Mouse (Mus musculus) MEL (cell line): Measurements from ENCODE around the gene Olfr1098. TPM values are rescaled to one million over a fixed set of nuclear protein-coding genes. Genes with fewer than 3 reads are reported as not detected.

ENCODE experiments used
- DNase-seq: peaks from one replicate; pipeline ENCODE4 v3.0.0; 2011; ENCODE audit warnings: low read depth, low spot score
- H3K27ac ChIP-seq: 2 replicates; pipeline ENCODE4 v1.5.1; 2012; ENCODE audit warnings: low read depth, mild to moderate bottlenecking, control low read depth, low read length, moderate library complexity; ENCODE audit not compliant: control insufficient read depth
- H3K27me3 ChIP-seq, 2 experiments: fragments of 150-350 bp in 1 of 2; sonication (generic) in 1 of 2; 2 replicates each; pipeline ENCODE4 v1.6.1; 2012; ENCODE audit warnings: low read length in 2 of 2, mild to moderate bottlenecking in 2 of 2, improper control_type of control experiment in 1 of 2, moderate library complexity in 1 of 2; ENCODE audit not compliant: insufficient read depth in 2 of 2, control insufficient read depth in 1 of 2
- H3K36me3 ChIP-seq, 2 experiments: 2 replicates each; pipeline ENCODE4 v1.6.1; 2012 to 2014; ENCODE audit warnings: low read length in 2 of 2, improper control_type of control experiment in 1 of 2, inconsistent platforms in 1 of 2, mild to moderate bottlenecking in 1 of 2; ENCODE audit not compliant: insufficient read depth in 2 of 2, control insufficient read depth in 1 of 2
- H3K4me1 ChIP-seq, 2 experiments: fragments of 150-350 bp in 1 of 2; sonication (generic) in 1 of 2; 2 replicates each; pipeline ENCODE4 v1.6.1; 2012; ENCODE audit warnings: low read length in 2 of 2, improper control_type of control experiment in 1 of 2, mild to moderate bottlenecking in 1 of 2; ENCODE audit not compliant: insufficient read depth in 2 of 2, control insufficient read depth in 1 of 2
- H3K4me3 ChIP-seq, 2 experiments: fragments of 150-350 bp in 1 of 2; sonication (generic) in 1 of 2; 2 replicates each; pipeline ENCODE4 v1.5.1; 2012; ENCODE audit warnings: low read depth in 2 of 2, low read length in 2 of 2, mild to moderate bottlenecking in 2 of 2, moderate library complexity in 2 of 2, control low read depth in 1 of 2, improper control_type of control experiment in 1 of 2; ENCODE audit not compliant: control insufficient read depth in 1 of 2, insufficient read depth in 1 of 2
- H3K79me2 ChIP-seq: 2 replicates; pipeline ENCODE4 v1.6.1; 2012; ENCODE audit warnings: mild to moderate bottlenecking, low read length, moderate library complexity; ENCODE audit not compliant: control insufficient read depth, poor library complexity, insufficient read depth
- H3K9ac ChIP-seq: 2 replicates; pipeline ENCODE4 v1.6.1; 2012; ENCODE audit warnings: low read depth, mild to moderate bottlenecking, control low read depth, low read length, moderate library complexity; ENCODE audit not compliant: control insufficient read depth, poor library complexity, severe bottlenecking
- H3K9me3 ChIP-seq: fragments of 150-350 bp; sonication (generic); replicated peaks from 2 replicates; pipeline ENCODE4 v1.6.1; 2012; ENCODE audit warnings: mild to moderate bottlenecking, low read length, improper control_type of control experiment, moderate library complexity; ENCODE audit not compliant: insufficient read depth
- BHLHE40 ChIP-seq: IDR thresholded peaks from 2 replicates; pipeline ENCODE4 v1.6.1; 2012; ENCODE audit warnings: low read depth, mild to moderate bottlenecking, inconsistent platforms, low read length, improper control_type of control experiment, borderline replicate concordance
- CHD1 ChIP-seq: IDR thresholded peaks from 2 replicates; pipeline ENCODE4 v1.6.1; 2012; ENCODE audit warnings: low read depth, mild to moderate bottlenecking, inconsistent platforms, low read length, improper control_type of control experiment
- EP300 ChIP-seq, 2 experiments: IDR thresholded peaks; 2 replicates each; pipeline ENCODE4 v1.6.1; 2011; ENCODE audit warnings: improper control_type of control experiment in 2 of 2, low read length in 2 of 2, low read depth in 1 of 2, mild to moderate bottlenecking in 1 of 2
- GABPA ChIP-seq: IDR thresholded peaks from 2 replicates; pipeline ENCODE4 v1.6.1; 2012; ENCODE audit warnings: low read depth, mild to moderate bottlenecking, inconsistent platforms, low read length, improper control_type of control experiment, moderate library complexity
- GATA1 ChIP-seq: IDR thresholded peaks from 2 replicates; pipeline ENCODE4 v1.6.1; 2011; ENCODE audit warnings: low read depth, low read length, improper control_type of control experiment
- HCFC1 ChIP-seq: IDR thresholded peaks from 2 replicates; pipeline ENCODE4 v1.6.1; 2012; ENCODE audit warnings: low read depth, mild to moderate bottlenecking, inconsistent platforms, low read length, improper control_type of control experiment, moderate library complexity
- JUND ChIP-seq: IDR thresholded peaks from 2 replicates; pipeline ENCODE4 v1.6.1; 2011; ENCODE audit warnings: low read depth, mild to moderate bottlenecking, improper control_type of control experiment, low read length
- MAFK ChIP-seq: IDR thresholded peaks from 2 replicates; pipeline ENCODE4 v1.6.1; 2011; ENCODE audit warnings: low read depth, mild to moderate bottlenecking, low read length, improper control_type of control experiment, borderline replicate concordance
- MAX ChIP-seq: IDR thresholded peaks from 2 replicates; pipeline ENCODE4 v1.6.1; 2011; ENCODE audit warnings: low read length, improper control_type of control experiment
- MAZ ChIP-seq: IDR thresholded peaks from 2 replicates; pipeline ENCODE4 v1.6.1; 2012; ENCODE audit warnings: low read depth, mild to moderate bottlenecking, inconsistent platforms, low read length, improper control_type of control experiment
- MXI1 ChIP-seq: IDR thresholded peaks from 2 replicates; pipeline ENCODE4 v1.6.1; 2011; ENCODE audit warnings: mild to moderate bottlenecking, low read depth, low read length, improper control_type of control experiment
- MYB ChIP-seq: IDR thresholded peaks from 2 replicates; pipeline ENCODE4 v1.6.1; 2011; ENCODE audit warnings: mild to moderate bottlenecking, low read depth, low read length, improper control_type of control experiment
- NELFE ChIP-seq: IDR thresholded peaks from 2 replicates; pipeline ENCODE4 v1.6.1; 2011; ENCODE audit warnings: low read depth, low read length, improper control_type of control experiment
- NRF1 ChIP-seq: IDR thresholded peaks from 2 replicates; pipeline ENCODE4 v1.6.1; 2014; ENCODE audit warnings: low read depth, mild to moderate bottlenecking, inconsistent platforms, low read length, improper control_type of control experiment, moderate library complexity; ENCODE audit not compliant: poor library complexity, insufficient read depth, severe bottlenecking
- POLR2AphosphoS2 ChIP-seq: IDR thresholded peaks from 2 replicates; pipeline ENCODE4 v1.6.1; 2011; ENCODE audit warnings: low read length, improper control_type of control experiment
- POLR2AphosphoS5 ChIP-seq: IDR thresholded peaks from 2 replicates; pipeline ENCODE4 v1.6.1; 2012; ENCODE audit warnings: low read depth, borderline replicate concordance, mild to moderate bottlenecking, inconsistent platforms, low read length, moderate library complexity, mixed read lengths
- RAD21 ChIP-seq: IDR thresholded peaks from 2 replicates; pipeline ENCODE4 v1.6.1; 2011; ENCODE audit warnings: mild to moderate bottlenecking, low read depth, low read length, improper control_type of control experiment
- SIN3A ChIP-seq: IDR thresholded peaks from 2 replicates; pipeline ENCODE4 v1.6.1; 2012; ENCODE audit warnings: low read length, improper control_type of control experiment, inconsistent platforms
- SMC3 ChIP-seq: IDR thresholded peaks from 2 replicates; pipeline ENCODE4 v1.6.1; 2011; ENCODE audit warnings: low read depth, low read length, improper control_type of control experiment
- TAL1 ChIP-seq: IDR thresholded peaks from 2 replicates; pipeline ENCODE4 v1.6.1; 2012; ENCODE audit warnings: mild to moderate bottlenecking, inconsistent platforms, low read length, moderate library complexity, mixed read lengths
- TCF12 ChIP-seq: IDR thresholded peaks from 2 replicates; pipeline ENCODE4 v1.6.1; 2014; ENCODE audit warnings: low read depth, mild to moderate bottlenecking, inconsistent platforms, low read length, improper control_type of control experiment, moderate library complexity
- USF2 ChIP-seq, 2 experiments: IDR thresholded peaks; 2 replicates each; pipeline ENCODE4 v1.6.1; 2011 to 2012; ENCODE audit warnings: improper control_type of control experiment in 2 of 2, low read length in 2 of 2, borderline replicate concordance in 1 of 2, inconsistent platforms in 1 of 2, low read depth in 1 of 2, mild to moderate bottlenecking in 1 of 2; ENCODE audit not compliant: insufficient read depth in 1 of 2
- ZKSCAN1 ChIP-seq: IDR thresholded peaks from 2 replicates; pipeline ENCODE4 v1.6.1; 2012; ENCODE audit warnings: low read depth, mild to moderate bottlenecking, inconsistent platforms, low read length, improper control_type of control experiment, moderate library complexity
- ZMIZ1 ChIP-seq: IDR thresholded peaks from 2 replicates; pipeline ENCODE4 v1.6.1; 2012; ENCODE audit warnings: low read depth, mild to moderate bottlenecking, inconsistent platforms, low read length, improper control_type of control experiment, moderate library complexity
- ZNF384 ChIP-seq: IDR thresholded peaks from 2 replicates; pipeline ENCODE4 v1.6.1; 2012; ENCODE audit warnings: low read depth, mild to moderate bottlenecking, inconsistent platforms, low read length, improper control_type of control experiment
- polyA plus RNA-seq, 2 experiments: library from polyadenylated mRNA; stranded (reverse) in 1 of 2; unstranded in 1 of 2; fragments of >175 nt in 1 of 2; fragments of >200 nt in 1 of 2; gene quantifications; 2 replicates each; pipeline versions ENCODE4 v1.2.1 to v1.2.4; 2012; ENCODE audit warnings: low replicate concordance in 2 of 2, low read depth in 1 of 2; ENCODE audit not compliant: insufficient read length in 2 of 2, insufficient read depth in 1 of 2, missing spikeins in 1 of 2
- total RNA-seq: library from RNA; depleted of rRNA; stranded (reverse); fragments of 300-350 nt; gene quantifications from 2 replicates; pipeline ENCODE4 v1.2.3, GENCODE M21; 2012

The Olfr1098 gene
- total and polyA plus RNA-seq, 3 experiments = not detected

DNA sequence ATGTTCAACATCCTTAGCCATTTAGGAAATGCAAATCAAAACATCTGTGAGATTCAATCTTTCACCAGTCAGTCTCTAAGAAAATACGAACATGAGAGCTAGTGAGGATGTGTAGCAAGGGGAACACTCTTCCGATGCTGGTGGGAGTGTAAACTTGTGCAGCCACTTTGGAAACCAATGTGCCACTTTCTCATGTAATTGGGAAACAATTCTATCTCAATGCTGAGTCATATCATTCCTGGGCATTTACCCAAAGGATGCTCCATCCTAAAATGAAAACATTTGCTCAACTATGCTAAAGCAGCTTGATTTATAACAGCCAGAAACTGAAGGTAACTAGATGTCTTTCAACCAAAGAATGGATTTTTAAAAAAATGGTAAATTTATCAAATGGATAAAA is 18.7 kb downstream of the Olfr1098 start:
- Histone ChIP-seq H3K9me3 (no peaks in the 10 kb centered on the region), H3K79me2 (no peaks in the 10 kb centered on the region), H3K36me3 (no peaks in the 10 kb centered on the region), H3K27me3 (no peaks in the 10 kb centered on the region), H3K4me1 (no peaks in the 10 kb centered on the region), H3K4me3 (no peak overlapping the region), H3K27ac (no peak overlapping the region), H3K9ac (no peak overlapping the region)
- DNase-seq = no peak
- TF ChIP-seq SIN3A = no peak
- no peak for TF ChIP-seq ZNF384
- no peak for TF ChIP-seq RAD21
- TF ChIP-seq JUND = no peak
- TF ChIP-seq EP300 (IDR thresholded peaks at IDR 0.05; ENCODE audit: low read depth in 1 of 2, low read length in 2 of 2) = no peak
- TF ChIP-seq MAFK = no peak
- TF ChIP-seq MAX = no peak
- TF ChIP-seq POLR2AphosphoS2 = no peak
- no peak for TF ChIP-seq CHD1
- no peak for TF ChIP-seq NELFE
- TF ChIP-seq SMC3 = no peak
- no peak for TF ChIP-seq ZKSCAN1
- no peak for TF ChIP-seq BHLHE40
- no peak for TF ChIP-seq MAZ
- TF ChIP-seq TCF12 = no peak
- no peak for TF ChIP-seq MYB
- no peak for TF ChIP-seq USF2 (IDR thresholded peaks at IDR 0.05; ENCODE audit: borderline replicate concordance in 1 of 2, insufficient read depth in 1 of 2, low read depth in 1 of 2, low read length in 2 of 2)
- no peak for TF ChIP-seq HCFC1

DNA sequence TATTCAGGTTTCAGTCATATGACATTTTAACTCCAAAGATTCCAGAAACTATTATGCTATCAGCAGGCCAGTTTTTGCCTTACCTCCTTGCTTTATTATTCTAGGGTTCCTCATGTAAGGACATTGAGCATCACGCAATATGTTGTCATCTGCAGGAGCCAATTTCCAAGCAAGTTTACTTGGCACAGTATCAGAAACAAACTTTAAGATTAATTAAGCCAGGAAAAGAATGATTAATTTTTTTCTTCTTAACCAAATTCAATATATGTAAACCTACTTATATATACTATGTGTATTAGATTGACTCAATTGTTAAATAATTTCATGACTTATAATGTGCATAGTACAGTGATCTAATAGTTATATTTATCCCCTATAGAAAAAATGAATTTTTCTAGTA is 32.2 kb downstream of the Olfr1098 start, which contains the start of gene Olfr1097:
TSS of gene Olfr1097 (minus strand) at position 101 of the 400 bp plus-strand sequence.
- Histone ChIP-seq H3K4me1 (no peaks in the 10 kb centered on the region), H3K27ac (no peak within 1 kb of the TSS), H3K27me3 (no peaks in the 10 kb centered on the region), H3K9me3 (no peaks in the 10 kb centered on the region), H3K36me3 (no peaks in the 10 kb centered on the region), H3K9ac (no peak within 1 kb of the TSS), H3K79me2 (no peaks in the 10 kb centered on the region), H3K4me3 (no peak within 1 kb of the TSS)
- TF ChIP-seq ZNF384 (no peak), TAL1 (no peak), ZMIZ1 (no peak), EP300 (IDR thresholded peaks at IDR 0.05; ENCODE audit: low read depth in 1 of 2, low read length in 2 of 2) (no peak), MAZ (no peak), ZKSCAN1 (no peak), MAX (no peak), GATA1 (no peak), JUND (no peak), MYB (no peak), POLR2AphosphoS5 (no peak), MXI1 (no peak), GABPA (no peak), NRF1 (no peak), BHLHE40 (no peak)
- no peak for DNase-seq
